Mouse (Mus musculus): ENCODE measurements around the gene BC049352.

The BC049352 gene

DNA sequence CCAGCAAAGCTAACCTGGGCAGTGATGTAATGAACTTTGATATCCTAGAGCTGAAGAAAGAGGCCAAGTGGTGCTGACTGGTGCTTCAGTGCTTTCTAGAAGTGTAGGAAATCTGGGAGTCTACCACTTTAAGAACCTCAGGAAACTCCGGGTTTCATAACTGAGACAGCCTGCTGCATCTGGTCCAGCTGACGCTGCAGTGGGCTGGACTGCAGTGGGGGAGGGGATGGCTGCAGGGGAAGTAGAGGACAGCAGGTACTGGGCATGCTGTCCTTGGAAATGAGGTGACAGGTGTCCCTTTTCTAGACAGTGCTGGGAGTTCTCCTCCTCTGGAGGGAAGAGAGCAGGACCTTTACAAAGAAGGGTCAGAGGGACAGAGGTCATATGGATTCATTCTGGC lies at the start of gene BC049352:
BC049352 (plus strand) TSS at position 238 of the 400 bp plus-strand sequence.
- no peak for DNase-seq

DNA sequence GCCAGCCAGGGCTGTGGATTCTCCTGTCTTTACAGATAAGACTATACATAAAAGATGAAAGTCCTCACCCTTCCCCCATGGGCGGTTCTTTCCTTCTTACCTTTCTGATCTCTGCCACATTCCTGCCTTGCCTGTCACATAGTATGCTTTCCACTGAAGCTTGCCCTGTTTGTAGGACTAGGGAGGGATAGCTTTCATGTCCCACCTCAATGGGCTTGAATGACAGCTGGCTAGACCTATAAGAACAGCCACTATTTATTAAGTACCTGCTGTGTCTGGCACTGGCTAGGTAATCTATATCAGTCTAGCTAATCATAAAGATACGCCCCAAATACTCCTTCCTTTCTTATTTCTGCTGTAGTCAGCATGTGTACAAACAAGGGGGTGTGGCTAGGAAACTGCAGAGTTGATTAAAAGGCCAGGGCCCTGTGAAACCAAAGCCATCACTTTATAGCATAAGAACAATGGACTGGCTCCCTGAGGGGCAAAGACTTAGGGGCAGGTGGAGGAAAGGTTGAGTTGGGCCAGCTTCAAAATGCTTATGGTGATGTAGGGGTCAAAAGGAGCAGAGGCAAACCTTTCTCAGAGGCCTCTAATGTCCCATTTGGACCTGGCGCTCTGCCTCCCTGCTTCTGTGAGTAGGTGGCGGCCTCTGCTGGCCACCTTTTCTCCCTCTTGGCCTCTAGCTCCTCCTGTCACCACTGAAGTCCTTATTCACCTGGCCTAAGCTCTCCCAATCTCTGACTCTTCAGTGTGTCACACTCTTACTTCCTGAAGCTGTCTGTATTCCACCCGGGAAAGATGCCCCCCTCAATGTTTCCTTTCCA lies 48.1 kb upstream of the BC049352 start:
- peak; percentile 83 for DNase-seq

DNA sequence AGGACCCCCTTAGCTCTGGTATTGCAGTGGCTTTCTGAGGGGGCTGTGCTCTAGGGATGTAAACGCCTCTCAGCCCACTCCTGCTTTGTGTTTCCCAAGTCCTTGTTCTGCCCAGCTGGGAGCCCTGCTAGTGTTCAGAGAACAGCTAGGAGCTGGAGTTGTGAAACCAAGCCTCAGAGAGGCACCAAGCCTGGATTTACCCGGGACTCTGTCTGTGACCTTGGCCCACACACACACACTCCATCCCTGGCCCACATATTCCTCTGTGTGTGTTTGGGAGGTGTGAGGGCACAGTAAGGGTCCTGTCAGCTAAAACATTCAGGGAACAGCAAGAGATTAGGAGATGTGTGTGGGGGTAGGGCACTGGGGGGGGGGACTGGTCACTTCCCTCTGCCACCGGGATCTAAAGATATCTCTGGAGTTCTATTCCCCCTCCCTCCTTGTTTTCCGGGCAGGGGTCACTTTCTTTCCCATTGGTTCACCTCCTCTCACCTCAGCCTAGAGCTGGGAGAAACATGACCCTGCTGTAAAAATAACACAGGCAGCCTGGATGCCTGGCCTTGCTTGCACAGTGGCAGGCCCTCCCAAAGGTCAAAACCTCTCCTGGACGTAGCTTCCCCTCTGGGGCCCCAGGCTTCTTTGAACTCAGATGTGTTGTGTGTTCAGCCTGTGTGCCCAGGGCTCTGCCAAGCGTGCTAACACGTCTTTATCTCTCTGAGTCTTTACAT lies 45.2 kb upstream of the BC049352 start:
- no peak for DNase-seq

DNA sequence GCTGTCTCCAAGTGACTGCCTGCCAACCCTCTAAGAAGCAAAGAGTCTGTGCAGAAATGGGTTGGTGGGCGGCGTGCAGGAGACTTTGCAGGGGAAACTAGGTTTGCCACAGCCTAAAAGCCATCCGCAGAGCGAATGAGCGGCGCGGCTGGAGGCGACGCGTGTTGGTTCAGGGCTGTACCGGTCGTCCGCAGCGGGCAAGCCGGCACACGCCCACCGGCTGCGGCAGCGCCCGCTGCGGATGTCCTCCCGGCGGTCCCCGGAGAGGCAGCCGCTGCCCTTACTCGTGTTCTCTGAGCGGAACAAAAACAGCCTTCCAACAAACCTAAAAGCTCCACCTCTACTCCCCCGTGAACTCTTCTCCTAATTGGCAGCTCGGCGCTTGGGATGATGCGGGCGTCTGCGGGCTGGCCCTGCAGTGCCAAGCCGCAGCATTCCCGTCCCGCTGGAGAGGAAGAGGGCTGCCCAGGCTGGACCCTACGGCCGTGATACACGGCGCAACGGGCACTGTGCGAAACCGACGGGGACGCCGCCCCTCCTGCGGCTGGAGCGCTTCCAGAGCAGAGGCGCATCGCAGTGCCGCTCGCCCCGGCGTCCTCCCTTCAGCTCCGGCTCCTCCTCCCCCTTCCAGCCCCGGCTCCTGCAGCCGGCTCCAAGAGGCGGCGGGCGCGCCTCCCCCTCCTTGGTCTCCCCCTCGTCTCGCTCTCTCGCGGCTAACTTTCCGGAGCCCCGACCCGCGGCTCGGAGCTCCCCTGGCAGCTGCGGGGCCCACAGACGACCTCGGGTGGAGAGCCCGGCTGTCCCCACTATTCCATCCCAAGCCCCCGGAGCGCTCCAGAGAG lies 43.4 kb upstream of the BC049352 start, which contains the start of gene Scn4b:
Scn4b (plus strand) TSS at position 205 of the 842 bp plus-strand sequence.
- peak; percentile 68 for DNase-seq

DNA sequence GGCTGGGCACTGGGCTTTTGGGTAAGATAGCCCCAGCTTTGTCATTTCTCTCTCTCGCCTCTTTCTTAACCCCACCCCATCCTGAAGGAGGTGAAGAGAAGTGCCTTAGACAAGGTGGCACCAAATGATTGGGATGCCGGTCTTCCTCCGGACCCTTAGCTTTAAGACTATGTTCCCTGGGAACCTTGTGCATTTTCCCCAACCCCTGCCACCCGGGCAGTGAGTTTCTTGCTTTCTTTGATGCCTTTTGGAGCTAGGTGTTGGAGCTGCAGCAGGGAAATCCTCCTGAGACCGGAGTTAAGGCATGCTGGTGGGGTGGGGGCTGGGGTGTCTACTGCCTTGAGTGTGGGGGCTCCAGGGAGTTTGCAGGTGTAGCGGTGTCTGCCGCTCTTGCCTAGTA lies 42.7 kb upstream of the BC049352 start:
- DNase-seq: no peak

DNA sequence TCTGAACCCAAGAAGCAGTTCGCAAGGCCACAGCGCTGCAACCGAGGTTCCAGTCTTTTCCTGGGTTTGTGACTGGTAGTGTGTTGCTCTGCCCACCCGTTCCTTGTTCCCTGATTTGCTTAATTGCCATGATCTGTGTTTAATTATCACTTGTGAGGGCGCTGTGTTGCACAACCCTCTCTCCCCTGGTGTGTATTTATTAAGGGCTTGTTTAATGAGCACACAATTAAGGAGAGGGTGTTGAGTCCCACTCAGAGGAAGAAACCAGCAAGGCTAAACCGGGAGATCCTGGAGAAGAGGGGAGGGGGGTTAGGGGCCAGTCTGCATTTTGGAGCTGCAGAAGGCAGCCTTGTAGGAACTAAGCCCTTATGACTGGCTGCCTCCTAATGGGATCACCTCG lies 40.9 kb upstream of the BC049352 start:
- DNase-seq: no peak

DNA sequence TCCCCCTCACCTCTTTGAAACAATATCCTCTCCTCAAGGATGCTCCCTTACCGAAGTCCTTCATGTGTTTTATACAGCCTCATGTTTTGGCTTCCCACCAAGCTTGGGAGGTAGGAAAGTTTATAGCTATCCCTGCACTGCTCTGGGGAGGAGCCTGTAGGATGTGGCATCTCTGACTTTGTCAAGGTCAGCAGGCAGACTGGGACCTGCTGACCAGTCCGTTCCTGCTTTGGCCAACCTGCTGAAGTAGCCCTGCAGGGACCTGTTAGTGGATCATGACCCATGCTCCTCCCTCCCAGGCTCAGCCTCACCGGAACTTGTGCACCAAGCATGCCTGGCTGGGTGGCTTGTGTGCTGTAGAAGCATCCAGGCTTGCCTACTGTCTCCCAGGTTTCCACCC lies 39.1 kb upstream of the BC049352 start:
- DNase-seq: no peak

DNA sequence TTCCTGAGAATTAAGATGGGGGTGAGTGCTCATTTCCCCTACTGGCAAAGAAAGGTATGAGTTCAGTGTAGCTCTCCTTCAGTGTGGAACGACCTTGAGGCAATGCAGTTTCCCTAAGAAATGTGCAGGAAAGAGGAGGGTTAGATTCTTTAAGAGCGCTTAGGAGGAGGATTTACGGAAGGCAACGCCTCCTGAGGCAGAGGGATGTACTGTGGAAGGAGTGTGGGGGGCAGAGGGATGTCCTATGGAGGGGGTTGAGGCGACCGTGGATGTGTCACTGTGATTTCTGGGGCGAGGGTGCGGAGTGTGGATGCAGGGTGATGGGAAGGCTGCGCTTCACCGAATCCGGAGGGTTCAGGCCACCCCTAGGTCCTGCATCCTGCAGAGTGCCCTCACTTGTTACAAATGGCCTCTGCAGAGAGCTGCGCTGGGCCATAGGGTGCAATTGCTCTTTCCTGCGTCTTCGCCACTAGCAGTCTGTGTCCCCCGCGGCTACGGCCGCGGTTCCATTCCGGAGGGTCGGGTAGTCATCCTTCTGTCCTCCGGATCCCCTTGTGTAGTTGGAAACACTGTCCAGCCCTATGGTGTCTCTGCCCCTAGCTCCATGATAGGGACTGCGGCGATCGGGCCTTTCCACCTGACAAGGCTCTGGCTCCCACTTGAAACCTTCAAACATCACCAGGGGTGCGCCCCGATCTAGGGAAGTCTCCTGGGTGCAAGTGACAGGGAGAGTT lies 36.1 kb upstream of the BC049352 start:
- DNase-seq: no peak

DNA sequence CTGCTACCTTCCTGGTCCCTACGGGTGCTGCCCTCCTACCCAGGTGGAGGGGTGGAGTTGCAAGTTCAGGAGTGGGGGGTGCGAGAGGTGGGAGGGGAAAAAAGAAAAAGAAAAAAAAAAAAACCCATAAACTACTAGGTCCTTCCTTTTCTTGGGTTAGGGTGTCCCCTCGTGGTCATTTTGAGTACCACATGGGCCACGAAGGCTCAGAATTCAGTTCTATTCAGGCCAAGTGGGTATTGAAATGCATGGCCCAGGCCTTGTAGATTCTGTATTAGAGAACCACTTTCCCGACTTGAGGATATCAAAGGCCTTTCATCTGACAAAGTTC lies 35.6 kb upstream of the BC049352 start:
- peak; percentile 91 for DNase-seq

DNA sequence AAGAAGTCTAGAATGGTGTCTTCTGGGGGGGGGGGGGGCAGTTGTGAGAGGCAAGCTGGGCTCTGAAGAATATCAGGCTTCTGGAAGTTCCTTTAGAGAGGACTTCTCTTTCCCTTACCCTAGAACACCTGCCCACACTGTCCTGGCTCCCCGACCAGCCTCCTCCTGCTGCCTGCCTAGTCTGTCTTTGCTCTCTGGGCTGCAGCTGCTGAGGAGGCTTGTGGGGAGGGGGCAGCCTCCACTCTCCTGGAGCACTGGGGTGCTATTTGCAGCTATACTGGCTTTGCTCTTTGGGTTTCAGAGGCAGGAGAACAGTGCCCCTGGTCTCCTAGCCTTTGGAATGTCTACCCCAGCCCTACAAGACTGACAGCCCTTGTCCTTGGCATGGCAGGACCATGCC lies 30.9 kb upstream of the BC049352 start:
- DNase-seq: no peak

DNA sequence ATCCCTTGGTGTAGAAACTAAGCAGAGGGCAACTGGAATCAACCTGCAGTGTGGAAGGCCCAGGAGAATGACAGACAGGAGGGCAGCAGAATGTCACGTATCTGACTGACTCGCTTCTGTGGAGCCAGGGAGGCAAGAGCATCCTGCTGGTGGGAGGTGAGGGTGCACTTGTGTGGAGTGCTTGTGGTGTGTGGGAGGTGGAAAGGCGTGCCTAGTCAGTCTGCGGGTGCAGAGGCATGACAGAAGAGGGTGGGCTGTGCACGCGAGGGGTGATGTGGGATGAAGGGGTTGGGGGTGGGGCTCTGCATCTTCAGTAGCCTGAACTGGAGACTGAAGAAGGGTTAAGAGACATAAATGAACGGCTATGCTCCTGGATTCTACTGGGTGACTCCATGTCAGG lies 28.4 kb upstream of the BC049352 start:
- DNase-seq: peak; percentile 69

DNA sequence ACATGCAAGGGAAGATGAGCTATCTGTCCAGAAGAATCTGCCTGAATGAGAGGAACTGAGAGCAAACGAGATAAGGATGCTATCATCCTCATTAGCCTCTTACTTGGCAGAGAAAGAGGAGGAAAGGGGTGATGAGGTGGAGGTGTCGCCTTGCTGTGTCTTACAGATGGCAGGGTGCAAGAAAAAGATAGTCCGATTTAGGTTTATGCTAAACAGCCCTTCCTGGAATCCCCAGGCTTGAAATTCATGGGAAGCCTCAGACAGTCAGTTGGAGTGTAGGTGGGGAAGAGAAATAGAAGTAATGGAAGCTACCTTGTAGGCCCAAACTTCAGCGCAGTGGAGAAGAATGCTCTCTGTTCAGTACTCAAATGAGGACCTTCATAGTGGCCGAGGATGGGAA lies 13.9 kb upstream of the BC049352 start:
- no peak for DNase-seq

DNA sequence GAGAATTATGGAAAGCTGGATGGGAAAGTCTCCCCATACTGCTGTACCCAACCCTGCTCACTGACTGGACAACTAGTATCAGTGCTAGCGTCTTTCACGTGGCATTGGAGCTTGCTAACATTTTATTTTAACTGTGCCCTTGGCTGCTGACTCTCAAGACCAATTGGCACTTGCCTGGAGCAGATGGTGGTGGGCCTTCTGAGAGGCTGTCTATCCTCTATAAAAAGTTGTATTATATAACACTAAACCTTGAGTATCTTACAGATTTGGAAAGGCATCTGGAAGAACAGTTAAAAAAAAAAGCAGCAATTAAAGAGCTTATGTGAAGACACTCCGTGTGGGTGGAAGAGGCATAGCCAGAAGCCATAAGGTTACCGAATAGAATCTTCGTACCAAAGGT lies 11.7 kb upstream of the BC049352 start:
- no peak for DNase-seq

DNA sequence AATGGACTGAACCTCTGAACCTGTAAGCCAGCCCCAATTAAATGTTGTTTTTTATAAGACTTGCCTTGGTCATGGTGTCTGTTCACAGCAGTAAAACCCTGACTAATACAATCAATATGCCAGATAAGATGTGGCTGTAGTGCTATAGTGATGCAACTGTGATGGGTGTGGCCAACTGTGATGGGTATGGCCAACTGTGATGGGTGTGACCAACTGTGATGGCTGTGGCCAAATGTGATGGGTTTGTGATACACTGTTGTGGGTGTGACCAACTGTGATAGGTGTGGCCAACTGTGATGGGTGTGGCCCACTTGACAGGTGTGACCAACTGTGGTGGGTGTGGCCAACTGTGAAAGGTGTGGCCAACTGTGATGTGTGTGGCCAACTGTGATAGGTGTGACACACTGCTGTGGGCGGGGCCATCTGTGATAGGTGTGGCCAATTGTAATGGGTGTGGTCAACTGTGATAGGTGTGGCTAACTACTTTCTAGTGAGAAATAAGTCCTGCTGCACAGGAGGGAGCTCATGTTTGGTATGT lies 10.7 kb upstream of the BC049352 start:
- DNase-seq: no peak

DNA sequence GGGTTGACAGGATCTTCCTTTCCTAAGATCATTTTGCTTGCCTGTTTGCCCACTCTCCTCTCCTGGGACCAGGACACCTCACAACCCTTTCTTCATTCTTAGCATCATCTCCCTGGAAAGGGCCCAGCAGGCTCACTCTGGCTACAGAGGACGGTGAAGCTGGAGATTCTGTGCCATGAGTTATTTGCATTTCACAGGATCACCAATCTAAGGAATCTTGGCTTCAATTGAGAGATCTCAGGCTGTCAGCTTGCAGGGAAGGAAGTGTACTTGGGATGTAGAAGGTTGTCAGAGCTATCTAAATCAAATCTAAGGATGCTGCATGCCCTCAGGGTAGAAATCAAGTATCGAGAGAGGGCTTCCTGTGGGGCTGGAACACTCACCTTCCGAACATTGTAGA lies 8.3 kb upstream of the BC049352 start:
- DNase-seq: no peak

DNA sequence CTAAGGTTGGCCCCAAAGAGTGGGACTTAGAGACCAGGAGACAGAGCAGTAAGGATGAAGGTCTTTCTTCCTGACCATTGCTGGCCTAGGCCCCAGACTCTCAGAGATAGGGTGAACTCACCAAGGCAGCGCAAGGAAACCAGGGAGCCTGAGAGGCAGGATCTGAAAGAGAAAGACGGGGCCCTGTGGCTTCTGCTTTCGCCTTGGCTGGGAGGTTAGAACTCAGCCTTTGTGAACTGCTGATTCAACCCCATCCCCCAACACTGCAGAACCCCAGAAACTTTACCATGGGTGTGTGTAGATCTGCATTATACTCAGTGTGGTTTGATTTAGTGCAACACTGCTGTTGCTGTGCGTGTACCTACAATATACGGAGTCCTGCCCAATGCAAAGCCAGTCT lies 2.5 kb upstream of the BC049352 start:
- no peak for DNase-seq

DNA sequence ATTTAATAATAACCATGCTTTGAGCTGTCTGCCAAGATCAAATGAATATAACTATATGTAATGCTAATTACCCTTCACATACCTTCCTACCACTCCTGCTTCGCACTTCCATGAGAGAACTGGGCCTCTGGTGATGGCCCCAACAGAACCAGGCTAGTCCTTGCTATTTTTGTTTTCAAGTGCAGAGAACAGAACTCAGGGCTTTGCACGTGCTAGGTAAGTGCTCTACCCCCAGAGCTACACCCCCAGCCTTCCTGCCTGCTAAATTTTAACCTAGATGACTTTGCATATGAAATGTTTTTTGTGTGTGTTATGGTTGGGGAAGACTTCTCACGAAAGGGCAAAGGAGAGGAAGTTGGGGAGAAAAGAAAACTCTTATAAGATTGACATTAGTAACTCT lies 714 bp downstream of the BC049352 start:
- no peak for DNase-seq

DNA sequence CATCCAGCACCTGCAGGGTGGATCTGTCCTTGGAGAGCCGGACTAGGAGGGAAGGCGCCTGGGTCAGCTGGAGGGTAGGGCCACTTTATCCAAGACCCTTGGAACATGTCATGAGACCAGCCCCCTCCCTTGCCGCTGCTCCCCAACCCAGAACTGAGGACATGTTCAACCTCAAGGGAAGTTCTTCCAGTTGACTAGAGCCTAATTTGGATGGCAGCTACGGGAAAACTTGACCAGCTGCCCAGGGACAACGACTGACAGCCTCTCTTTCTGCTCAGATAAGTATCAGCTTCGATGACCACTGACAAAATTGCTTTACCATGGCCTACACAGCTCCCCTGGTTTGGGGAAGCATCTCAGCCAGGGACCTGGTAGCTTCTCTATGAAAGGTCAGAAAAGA lies 1.5 kb downstream of the BC049352 start:
- DNase-seq: no peak

DNA sequence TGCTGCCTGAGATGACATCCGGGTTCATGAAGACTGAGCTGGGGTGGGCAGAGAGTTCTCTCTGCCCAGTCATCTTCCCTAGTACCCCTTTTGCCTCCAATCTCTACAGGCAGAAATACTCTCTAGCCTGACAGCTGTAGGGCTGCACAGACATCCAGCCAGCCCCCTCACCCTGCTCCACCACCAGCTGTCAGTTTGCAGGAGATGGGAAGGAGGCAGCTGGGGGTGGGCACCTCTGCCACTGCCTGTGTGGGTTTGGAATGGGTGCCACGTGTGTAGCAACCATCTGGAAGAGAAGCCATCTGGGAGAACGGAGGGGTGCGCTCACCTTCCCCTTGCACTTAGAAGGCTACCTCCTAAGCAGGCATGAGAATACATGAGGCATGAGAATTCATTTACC lies 3.4 kb downstream of the BC049352 start:
- peak; percentile 69 for DNase-seq

DNA sequence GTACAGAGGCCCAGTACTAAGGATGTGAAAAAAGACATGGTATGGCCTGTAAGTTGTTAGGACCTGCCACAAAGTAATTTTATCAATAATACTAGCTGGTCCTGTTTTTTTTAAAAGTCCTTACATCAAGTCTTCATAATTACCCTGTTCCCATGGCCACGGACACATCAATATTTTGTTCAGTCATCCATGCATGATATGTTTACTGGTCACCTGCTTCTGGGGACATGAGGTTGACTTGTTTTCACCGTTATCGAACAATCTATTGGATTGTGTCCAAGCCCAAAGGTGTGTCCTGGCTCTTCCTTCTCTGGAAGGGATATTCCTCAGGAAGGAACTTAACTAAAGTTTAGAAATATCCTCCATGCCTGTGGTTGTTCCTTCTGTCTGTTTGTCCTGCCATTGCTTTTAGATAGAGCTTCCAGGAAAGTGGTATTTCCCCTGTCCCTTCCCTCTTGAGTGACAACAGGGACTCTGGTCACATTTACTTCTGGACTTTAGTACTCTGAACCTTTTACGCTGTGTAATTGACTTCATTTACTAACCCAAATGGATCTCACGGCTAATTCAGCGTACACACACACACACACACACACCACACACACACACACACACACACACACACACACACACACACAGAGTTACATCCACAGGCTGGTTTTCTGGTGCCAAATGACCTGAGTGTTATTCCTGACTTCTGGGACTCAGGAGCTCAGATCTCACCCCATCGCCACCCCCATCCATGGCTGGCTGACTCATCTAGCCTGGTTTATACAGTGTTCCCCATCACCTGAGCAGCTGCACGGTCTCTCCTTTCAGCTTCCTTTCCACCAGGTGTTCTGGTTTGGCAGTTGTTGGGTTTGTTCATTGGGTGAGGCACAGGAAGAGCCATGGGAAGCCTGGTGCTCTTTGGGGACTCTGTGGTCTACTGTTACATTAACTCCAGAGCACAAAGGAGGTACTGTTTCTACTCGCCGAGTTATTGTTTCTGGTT lies 7.1 kb downstream of the BC049352 start:
- DNase-seq: peak; percentile 80

DNA sequence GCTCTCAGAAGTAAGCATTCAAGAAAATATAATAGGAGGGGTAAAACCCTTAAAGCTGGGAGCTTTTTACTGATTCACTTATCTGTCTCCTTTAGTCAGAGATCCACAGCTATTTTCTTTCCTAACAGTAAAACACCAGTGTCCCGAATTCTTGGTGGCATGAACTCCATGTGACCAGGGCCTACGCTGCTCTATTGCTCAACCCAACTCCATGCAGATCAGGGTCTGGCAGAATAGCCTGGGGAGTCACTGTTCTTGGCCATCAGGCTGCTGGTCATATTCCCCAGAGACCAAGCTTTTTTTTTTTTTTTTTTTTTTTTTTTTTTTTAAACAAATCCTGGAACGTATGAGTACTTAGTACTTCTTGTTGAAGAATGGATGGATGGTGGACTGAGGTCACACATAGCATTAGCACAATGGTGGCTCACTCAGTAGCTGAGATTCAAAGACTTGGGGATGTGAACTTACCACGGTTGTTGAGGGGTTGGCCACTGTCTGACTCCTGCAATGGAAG lies 7.9 kb downstream of the BC049352 start:
- DNase-seq: no peak
